Mouse (Mus musculus) embryonic facial prominence, embryonic 14.5 days (tissue): ENCODE results near the gene Frs2. TPM values are rescaled to one million over a fixed set of nuclear protein-coding genes. Genes with fewer than 3 reads are reported as not detected.

Experiments used
- ATAC-seq: fragments of 200-750 bp; cut with Nextera tagmentation; 2 replicates; pipeline ENCODE4 v1.8.0; 2017; ENCODE audit warnings: low read depth, moderate number of reproducible peaks, moderate TSS enrichment
- DNase-seq: peaks from one replicate; pipeline ENCODE4 v3.0.0-alpha.2; 2015; ENCODE audit warnings: low spot score
- H3K27ac ChIP-seq: fragments of 300-500 bp; sonication (generic); replicated peaks from 2 replicates; pipeline ENCODE4 v1.5.1; 2014; ENCODE audit warnings: low read depth, mild to moderate bottlenecking, low read length, moderate library complexity
- H3K27me3 ChIP-seq: fragments of 300-500 bp; sonication (generic); replicated peaks from 2 replicates; pipeline ENCODE4 v1.6.1; 2014; ENCODE audit warnings: low read length; ENCODE audit not compliant: control insufficient read depth, insufficient read depth
- H3K36me3 ChIP-seq: fragments of 300-500 bp; sonication (generic); 2 replicates; pipeline ENCODE4 v1.6.1; 2014; ENCODE audit warnings: low read length, mixed read lengths; ENCODE audit not compliant: control insufficient read depth, insufficient read depth
- H3K4me1 ChIP-seq: fragments of 300-500 bp; sonication (generic); 2 replicates; pipeline ENCODE4 v1.6.1; 2014; ENCODE audit warnings: antibody characterized with exemption, low read length; ENCODE audit not compliant: control insufficient read depth, insufficient read depth
- H3K4me2 ChIP-seq: fragments of 300-500 bp; sonication (generic); 2 replicates; pipeline ENCODE4 v1.6.1; 2014; ENCODE audit warnings: low read depth, mild to moderate bottlenecking, low read length, moderate library complexity, mixed read lengths
- H3K4me3 ChIP-seq: fragments of 300-500 bp; sonication (generic); 2 replicates; pipeline ENCODE4 v1.5.1; 2014; ENCODE audit warnings: low read depth, mild to moderate bottlenecking, low read length
- H3K9ac ChIP-seq: fragments of 300-500 bp; sonication (generic); 2 replicates; pipeline ENCODE4 v1.6.1; 2014; ENCODE audit warnings: low read depth, mild to moderate bottlenecking, low read length, moderate library complexity, mixed read lengths
- H3K9me3 ChIP-seq: fragments of 300-500 bp; sonication (generic); 2 replicates; pipeline ENCODE4 v1.6.1; 2016; ENCODE audit warnings: low read length; ENCODE audit not compliant: control insufficient read depth
- WGBS: fragments of 180-500 bp; shearing (Covaris S2); extraction: QIAGEN DNeasy Blood & Tissue Kit; methylation state at CpG from one replicate; pipeline ENCODE4 v1.1.7; 2014; 5-methylcytosine and 5-hydroxymethylcytosine counted together
- polyA plus RNA-seq: library from polyadenylated mRNA; unstranded; fragments of >200 nt; fragmentation: Nextera tagmentation; extraction: Ambion mirVana; gene quantifications from 2 replicates; pipeline ENCODE4 v1.2.1, GENCODE M21; 2014

The Frs2 gene
- polyA plus RNA-seq, 1 experiment from 2014 or later: 22.6 TPM

DNA sequence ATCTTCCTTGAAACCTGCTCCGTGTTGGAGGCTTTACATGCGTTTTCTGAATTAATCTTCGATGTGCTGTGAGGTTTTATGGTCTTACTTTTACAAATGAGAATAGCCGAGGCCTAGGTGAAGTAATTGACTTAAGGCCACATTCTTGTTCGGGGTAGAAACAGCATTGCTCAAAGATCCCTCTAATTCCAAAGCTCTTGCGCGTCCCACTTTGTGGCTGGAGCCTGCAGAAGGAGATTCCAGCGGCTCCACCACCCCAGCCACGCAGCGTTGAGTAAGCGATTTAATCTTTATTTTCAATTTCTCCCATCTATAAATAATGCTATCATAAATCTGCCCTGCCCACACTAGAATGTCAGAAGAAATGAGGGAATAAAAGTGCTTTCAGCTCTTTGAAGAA is 2.9 kb upstream of the Frs2 start:
- H3K27me3 ChIP-seq: no peaks in the 10 kb centered on the region
- H3K9me3 ChIP-seq: no peaks in the 10 kb centered on the region
- H3K4me1 ChIP-seq: peaks cover 19% of the 10 kb centered on the region
- no peak overlapping the region for H3K27ac ChIP-seq
- no peaks in the 10 kb centered on the region for H3K36me3 ChIP-seq
- DNase-seq (peak; percentile 46), ATAC-seq (no peak)
- no peak overlapping the region for H3K4me3 ChIP-seq
- peak overlapping the region; percentile 36; the same call in 1 of the 2 replicates for H3K4me2 ChIP-seq
- WGBS: 12% methylated on average over 11 of the region's 11 CpGs
- H3K9ac ChIP-seq: peak overlapping the region; percentile 23; the same call in 1 of the 2 replicates

DNA sequence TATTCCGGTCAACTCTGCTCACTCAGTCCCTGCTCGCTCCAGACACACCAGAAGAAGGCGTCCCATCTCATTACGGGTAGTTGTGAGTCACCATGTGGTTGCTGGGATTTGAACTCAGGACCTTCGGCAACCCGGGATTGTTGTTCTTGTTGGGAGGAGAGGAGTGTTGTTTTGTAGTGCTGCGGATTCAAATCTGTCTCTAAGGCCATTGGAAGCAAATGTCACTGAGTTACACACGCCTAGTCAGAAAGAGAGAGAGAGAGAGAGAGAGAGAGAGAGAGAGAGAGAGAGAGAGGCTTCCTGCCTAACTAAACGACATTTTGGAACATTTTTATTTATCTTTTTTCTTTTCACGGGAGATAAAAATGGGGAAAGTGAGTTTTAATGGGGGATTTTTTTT is 2.4 kb upstream of the Frs2 start:
- DNase-seq: no peak
- peak overlapping the region; percentile 78 for H3K4me2 ChIP-seq

DNA sequence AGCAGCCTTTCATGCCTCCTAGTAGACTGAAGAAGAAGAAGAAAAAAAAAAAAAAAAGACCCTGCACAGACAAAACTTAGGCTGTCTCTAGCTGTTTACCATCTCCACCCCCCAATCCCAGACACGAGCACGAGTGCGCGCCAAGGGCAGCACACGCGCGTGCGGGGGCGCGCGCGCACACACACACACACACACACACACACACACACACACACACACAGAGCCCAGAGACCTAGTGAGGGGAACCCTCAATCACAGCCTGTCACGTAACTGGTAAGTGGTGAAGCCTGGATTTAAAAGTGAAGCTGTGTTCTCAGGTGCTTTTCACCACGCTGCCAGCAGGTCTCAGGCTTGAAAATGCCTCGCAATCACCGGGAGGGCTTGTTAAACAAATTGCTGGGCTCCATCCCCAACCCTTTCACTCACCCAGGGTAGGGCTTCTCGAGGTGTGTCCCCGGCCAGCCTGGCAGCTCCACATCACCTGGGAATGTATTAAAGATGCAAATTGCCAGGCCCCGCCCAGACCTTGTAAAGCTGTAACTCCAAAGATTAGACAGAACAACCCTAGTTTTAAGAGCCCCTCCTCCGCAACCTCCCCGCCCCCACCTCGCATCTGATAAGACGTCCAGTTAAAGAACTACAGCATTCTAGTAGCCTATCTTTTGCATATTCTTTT is 1.7 kb upstream of the Frs2 start:
- Histone ChIP-seq H3K27me3 (no peaks in the 10 kb centered on the region), H3K4me2 (peak overlapping the region; percentile 78), H3K36me3 (no peaks in the 10 kb centered on the region), H3K9me3 (no peaks in the 10 kb centered on the region), H3K9ac (peak overlapping the region; percentile 58), H3K27ac (peak overlapping the region; percentile 19; the same call in 1 of the 2 replicates), H3K4me1 (peaks cover 20% of the 10 kb centered on the region), H3K4me3 (peak overlapping the region; percentile 98)
- WGBS: 2% methylated on average over 23 of the region's 23 CpGs
- DNase-seq (peak; percentile 63), ATAC-seq (no peak)

More for the DNA sequence above, 2.4 kb upstream of the Frs2 start:
- no peak overlapping the region; the same call in 1 of the 2 replicates for H3K9ac ChIP-seq
- no peaks in the 10 kb centered on the region for H3K27me3 ChIP-seq
- no peaks in the 10 kb centered on the region for H3K36me3 ChIP-seq
- no peak overlapping the region for H3K27ac ChIP-seq
- peaks cover 20% of the 10 kb centered on the region for H3K4me1 ChIP-seq
- no peaks in the 10 kb centered on the region for H3K9me3 ChIP-seq
- WGBS: 21% methylated on average over 10 of the region's 10 CpGs
- peak overlapping the region; percentile 98; the same call in 1 of the 2 replicates for H3K4me3 ChIP-seq
- ATAC-seq: no peak

- Histone ChIP-seq H3K4me1 (peaks cover 24% of the 10 kb centered on the region), H3K27ac (no peak overlapping the region)
Measured at GRCm38 (mm10) chr10:117149241-117149640, 907 bp upstream of the Frs2 start.

GRCm38 (mm10) chr10:117147463-117148360 is 622 bp downstream of the Frs2 start:
- Histone ChIP-seq H3K4me3 (peak overlapping the region; percentile 98), H3K27ac (peak overlapping the region; percentile 89), H3K4me2 (peak overlapping the region; percentile 78), H3K9me3 (no peaks in the 10 kb centered on the region), H3K36me3 (no peaks in the 10 kb centered on the region), H3K27me3 (no peaks in the 10 kb centered on the region), H3K4me1 (peaks cover 24% of the 10 kb centered on the region), H3K9ac (peak overlapping the region; percentile 97)
- DNase-seq: no peak
- under 1% methylated on average over 45 of the region's 72 CpGs for WGBS
- ATAC-seq: peak; percentile 4; the same call in 1 of the 2 replicates

More at GRCm38 (mm10) chr10:117149241-117149640, 907 bp upstream of the Frs2 start:
- 17% methylated on average over 7 of the region's 7 CpGs for WGBS
- H3K9ac ChIP-seq: peak overlapping the region; percentile 97; the same call in 1 of the 2 replicates
- H3K27me3 ChIP-seq: no peaks in the 10 kb centered on the region
- peak overlapping the region; percentile 98 for H3K4me3 ChIP-seq
- H3K36me3 ChIP-seq: no peaks in the 10 kb centered on the region
- no peak for DNase-seq
- no peak for ATAC-seq
- no peaks in the 10 kb centered on the region for H3K9me3 ChIP-seq
- H3K4me2 ChIP-seq: peak overlapping the region; percentile 78

DNA sequence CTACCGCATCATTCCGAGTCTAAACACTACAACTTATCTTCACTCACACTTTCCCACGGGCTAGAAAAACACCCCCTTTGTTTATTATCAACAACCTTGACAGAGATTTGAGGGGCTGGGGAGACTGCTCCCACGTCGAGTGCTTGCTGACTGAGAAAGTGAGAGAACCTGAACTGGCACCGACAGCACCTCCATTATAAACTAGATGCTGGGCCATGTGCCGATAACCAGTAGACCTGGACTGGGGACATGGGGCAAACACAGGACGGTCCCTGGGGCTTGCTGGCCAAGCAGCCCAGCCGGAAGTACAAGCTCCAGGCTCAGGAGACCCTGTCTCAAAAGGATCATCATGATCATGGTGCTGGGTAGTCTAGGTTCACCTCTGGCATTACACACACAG is 1.9 kb downstream of the Frs2 start:
- no peak overlapping the region for H3K9ac ChIP-seq
- DNase-seq: no peak
- H3K4me2 ChIP-seq: peak overlapping the region; percentile 78
- 61% methylated on average over 9 of the region's 9 CpGs for WGBS
- ATAC-seq: no peak
- H3K27ac ChIP-seq: no peak overlapping the region
- H3K4me1 ChIP-seq: peaks cover 24% of the 10 kb centered on the region
- H3K4me3 ChIP-seq: peak overlapping the region; percentile 8; the same call in 1 of the 2 replicates
- H3K36me3 ChIP-seq: no peaks in the 10 kb centered on the region
- no peaks in the 10 kb centered on the region for H3K27me3 ChIP-seq
- H3K9me3 ChIP-seq: no peaks in the 10 kb centered on the region

- Histone ChIP-seq H3K9ac (no peak overlapping the region), H3K4me1 (peaks cover 22% of the 10 kb centered on the region), H3K4me3 (no peak overlapping the region), H3K4me2 (no peak overlapping the region), H3K27ac (no peak overlapping the region), H3K9me3 (no peaks in the 10 kb centered on the region), H3K27me3 (no peaks in the 10 kb centered on the region), H3K36me3 (no peaks in the 10 kb centered on the region)
- 75% methylated on average over 8 of the region's 8 CpGs for WGBS
- DNase-seq (no peak), ATAC-seq (no peak)
Measured at GRCm38 (mm10) chr10:117145546-117146265, 2.6 kb downstream of the Frs2 start.

- Histone ChIP-seq H3K36me3 (no peaks in the 10 kb centered on the region), H3K9ac (no peak overlapping the region), H3K4me3 (no peak overlapping the region), H3K27me3 (no peaks in the 10 kb centered on the region), H3K4me2 (0 out of 2 replicates have a peak overlapping the region, but pooled peaks have one; percentile 10), H3K27ac (no peak overlapping the region; the same call in 1 of the 2 replicates), H3K9me3 (no peaks in the 10 kb centered on the region), H3K4me1 (peaks cover 16% of the 10 kb centered on the region)
- DNase-seq (no peak), ATAC-seq (no peak)
- 61% methylated on average over 6 of the region's 6 CpGs for WGBS
Measured at GRCm38 (mm10) chr10:117144628-117145027, 3.7 kb downstream of the Frs2 start.
